Mouse (Mus musculus): ENCODE data around the gene Hells. TPM values are rescaled to one million over a fixed set of nuclear protein-coding genes. Genes with fewer than 3 reads are reported as not detected.

Gene Hells
- polyA plus RNA-seq (2017; shearing (Covaris generic)) = 22.9 TPM

GRCm38 (mm10) chr19:38930788-38931565 is at the start of gene Hells:
Gene Hells, plus strand, starts transcription at chr19:38930915.

GRCm38 (mm10) chr19:39006715-39007114 is 76.0 kb downstream of the Hells start, which contains the start of gene Cyp2c55:
Gene Cyp2c55, plus strand, starts transcription at chr19:39007019.

Other genes with a start within 250 kb of the Hells start
- gene Noc3l, start 111.7 kb upstream of the Hells start, polyA plus RNA-seq (2017; shearing (Covaris generic)) = 15.7 TPM
- 0.38 TPM for gene Tbc1d12, start 94.3 kb upstream of the Hells start, polyA plus RNA-seq (2017; shearing (Covaris generic))
- gene Cyp2c55, start 76.1 kb downstream of the Hells start, polyA plus RNA-seq (2017; shearing (Covaris generic)) = not detected
- gene Cyp2c65, start 130.1 kb downstream of the Hells start, polyA plus RNA-seq (2017; shearing (Covaris generic)) = not detected
- gene Cyp2c66, start 183.0 kb downstream of the Hells start, polyA plus RNA-seq (2017; shearing (Covaris generic)) = not detected

All from activated CD4-positive, CD25-positive, alpha-beta regulatory T cell, adult 9 weeks (primary cell).